Mouse (Mus musculus) heart, postnatal 36 days (tissue): Measurements from ENCODE around the gene 4930442H23Rik. TPM values are rescaled to one million over a fixed set of nuclear protein-coding genes. Genes with fewer than 3 reads are reported as not detected.
A peak's percentile ranks its signal among the peaks of the same experiment; 100 is the strongest.
"Not testable (repeated sequence)": the region's sequence is repeated elsewhere in the genome, so short reads cannot be mapped to it uniquely, and the experiment has no call there.

ENCODE experiments used
- DNase-seq, 2 experiments: peaks; one replicate each; pipeline ENCODE4 v3.0.0; 2021 to 2022
- intact Hi-C: fragments of 180-260 bp; cut with DNase I; formaldehyde crosslinking; loops from one replicate; pipeline ENCODE4 v1.15.1; 2025
- total RNA-seq, 2 experiments: library from RNA; stranded (reverse); gene quantifications; 2 replicates each; pipeline ENCODE4 v1.2.3; 2021

Gene 4930442H23Rik
- total RNA-seq, 2 experiments from 2014 or later, result not detected

DNA sequence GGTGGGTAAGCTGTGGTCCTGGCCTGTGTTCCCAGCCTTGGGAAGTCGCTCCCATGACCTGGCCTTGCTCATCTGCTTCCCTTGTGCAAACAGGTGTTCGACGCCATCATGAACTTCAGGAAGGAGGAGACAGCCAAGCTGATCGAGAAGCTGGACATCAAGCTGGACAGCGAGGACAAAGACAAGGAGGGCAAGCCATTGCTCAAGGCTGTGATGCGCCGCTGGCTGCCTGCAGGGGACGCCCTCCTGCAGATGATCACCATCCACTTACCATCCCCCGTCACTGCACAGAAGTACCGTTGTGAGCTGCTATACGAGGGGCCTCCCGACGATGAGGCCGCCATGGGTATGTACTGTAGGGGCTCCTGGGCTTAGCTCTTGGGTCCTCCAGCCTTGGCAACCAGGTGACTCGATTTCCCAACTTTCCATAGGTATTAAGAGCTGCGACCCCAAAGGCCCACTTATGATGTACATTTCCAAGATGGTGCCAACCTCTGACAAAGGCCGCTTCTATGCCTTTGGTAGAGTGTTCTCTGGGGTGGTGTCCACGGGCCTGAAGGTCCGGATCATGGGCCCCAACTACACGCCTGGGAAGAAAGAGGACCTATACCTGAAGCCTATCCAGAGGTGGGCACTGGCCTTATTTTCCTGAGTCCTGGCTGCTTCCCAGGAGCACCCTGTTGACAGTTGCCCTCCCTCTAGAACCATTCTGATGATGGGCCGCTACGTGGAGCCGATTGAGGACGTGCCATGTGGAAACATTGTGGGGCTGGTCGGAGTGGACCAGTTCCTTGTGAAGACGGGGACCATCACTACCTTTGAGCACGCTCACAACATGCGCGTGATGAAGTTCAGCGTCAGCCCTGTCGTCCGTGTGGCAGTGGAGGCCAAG, 4.0 kb downstream of the 4930442H23Rik start:
- no peak for DNase-seq
- intact Hi-C loops, result loop anchor here (5.0 kb wide), 1 partner anchor 42 kb away; the partner anchor contains the start of gene Zbtb7a

DNA sequence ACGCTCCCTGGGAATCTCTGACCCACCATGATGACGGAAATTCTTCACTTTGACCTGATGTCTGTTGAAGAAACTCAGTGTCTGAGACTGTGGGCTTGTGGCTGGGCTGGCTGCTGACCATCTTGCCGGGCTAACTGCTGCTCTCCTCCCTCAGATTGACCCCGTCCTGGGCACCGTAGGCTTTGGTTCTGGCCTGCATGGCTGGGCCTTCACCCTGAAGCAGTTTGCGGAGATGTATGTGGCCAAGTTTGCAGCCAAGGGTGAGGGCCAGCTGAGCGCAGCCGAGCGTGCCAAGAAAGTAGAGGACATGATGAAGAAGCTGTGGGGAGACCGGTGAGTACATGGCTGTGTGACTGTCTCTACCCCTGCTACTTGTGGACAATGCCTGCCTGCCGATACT, 4.7 kb downstream of the 4930442H23Rik start:
- intact Hi-C loops, result loop anchor here (5.0 kb wide), 1 partner anchor 42 kb away; the partner anchor contains the start of gene Zbtb7a
- no peak for DNase-seq

DNA sequence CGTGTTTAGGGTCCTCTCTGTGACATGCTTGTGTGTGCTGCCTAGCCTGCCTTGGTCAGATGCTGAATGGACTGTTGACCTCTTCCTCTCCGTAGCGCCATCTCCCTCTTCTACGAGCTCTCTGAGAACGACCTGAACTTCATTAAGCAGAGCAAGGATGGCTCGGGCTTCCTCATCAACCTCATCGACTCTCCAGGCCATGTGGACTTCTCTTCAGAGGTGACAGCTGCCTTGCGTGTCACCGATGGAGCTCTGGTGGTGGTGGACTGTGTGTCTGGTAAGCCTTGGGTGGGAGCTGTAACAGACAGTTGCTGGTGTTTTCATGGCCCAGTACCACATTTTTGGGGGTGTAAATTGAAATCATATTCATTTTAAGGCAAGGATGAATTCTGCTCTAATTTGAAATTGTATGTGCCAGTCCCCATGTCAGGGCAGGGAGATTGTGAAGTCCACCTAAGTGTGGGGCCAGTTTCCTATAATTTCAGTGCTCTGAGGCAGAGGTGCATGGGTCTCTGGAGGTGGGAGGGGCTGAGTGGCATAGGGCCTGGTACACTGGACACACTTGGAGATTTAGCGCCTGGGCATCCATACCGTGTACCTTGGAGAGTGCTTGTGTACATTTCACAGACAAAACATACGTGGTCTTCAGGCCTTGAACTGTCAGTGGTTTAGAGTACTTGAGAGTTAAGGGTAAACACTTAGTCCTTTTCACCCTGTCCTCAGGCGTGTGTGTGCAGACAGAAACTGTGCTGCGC, 5.5 kb downstream of the 4930442H23Rik start:
- DNase-seq, result no peak
- intact Hi-C loops, result loop anchor here (5.0 kb wide), 1 partner anchor 41 kb away; the partner anchor contains the start of gene Zbtb7a

DNA sequence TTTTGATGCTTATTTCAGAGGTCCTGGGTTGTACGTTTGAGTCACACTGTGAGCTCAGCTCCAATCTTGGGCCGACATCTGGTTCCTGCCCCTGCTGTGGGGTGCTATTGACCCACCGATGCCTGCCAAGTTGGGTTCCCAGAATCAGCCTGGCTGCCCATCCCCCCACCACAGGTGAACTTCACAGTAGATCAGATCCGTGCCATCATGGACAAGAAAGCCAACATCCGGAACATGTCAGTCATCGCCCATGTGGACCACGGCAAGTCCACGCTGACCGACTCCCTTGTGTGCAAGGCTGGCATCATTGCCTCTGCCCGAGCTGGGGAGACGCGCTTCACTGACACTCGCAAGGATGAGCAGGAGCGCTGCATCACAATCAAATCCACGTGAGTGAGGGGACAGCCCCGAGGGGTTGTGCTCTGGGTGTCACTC, 6.1 kb downstream of the 4930442H23Rik start:
- DNase-seq, result peak in 1 of 2 experiments; percentile 45
- intact Hi-C loops, result loop anchor here (5.0 kb wide), 1 partner anchor 40 kb away; the partner anchor contains the start of gene Zbtb7a

DNA sequence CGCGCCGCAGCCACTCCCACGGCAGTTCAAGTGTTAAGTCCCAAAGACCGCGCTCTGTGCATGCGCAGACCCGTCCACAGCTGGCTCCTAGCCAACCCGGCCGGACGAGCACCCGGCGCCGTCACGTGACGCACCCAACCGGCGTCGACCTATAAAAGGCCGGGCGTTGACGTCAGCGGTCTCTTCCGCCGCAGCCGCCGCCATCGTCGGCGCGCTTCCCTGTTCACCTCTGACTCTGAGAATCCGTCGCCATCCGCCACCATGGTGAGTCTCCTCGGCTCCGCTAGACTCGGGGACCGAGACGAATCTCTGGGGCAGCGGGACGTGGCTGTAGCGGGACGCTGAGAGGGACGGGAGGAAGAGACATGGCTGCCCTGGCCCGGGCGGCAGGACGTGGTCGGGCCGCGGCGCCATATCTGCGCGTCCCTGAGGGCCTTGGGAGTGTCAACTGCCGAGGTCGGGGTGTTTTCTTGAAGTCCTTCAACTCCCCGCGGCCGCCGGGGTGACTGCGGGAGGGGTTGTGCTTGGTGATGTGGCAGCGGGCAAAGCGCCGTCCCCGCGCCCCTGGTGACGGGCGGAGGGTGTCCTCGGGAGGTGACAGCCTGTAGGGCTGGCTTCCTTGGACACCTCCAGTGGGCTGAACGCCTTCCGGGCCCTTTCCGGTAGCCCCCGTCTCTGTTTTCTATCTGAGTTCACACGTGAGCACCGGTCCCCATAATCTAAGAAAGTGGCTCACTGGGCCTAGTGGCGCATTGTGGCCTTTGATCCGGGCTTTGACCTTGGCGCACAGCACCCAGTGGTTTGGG, 7.0 kb downstream of the 4930442H23Rik start, which contains the start of gene Eef2:
Gene Eef2, plus strand, starts transcription at position 166 of the 806 bp plus-strand sequence.
- peak; percentile 100 for DNase-seq
- intact Hi-C loops, result loop anchor here (5.0 kb wide), 1 partner anchor 39 kb away; the partner anchor contains the start of gene Zbtb7a

DNA sequence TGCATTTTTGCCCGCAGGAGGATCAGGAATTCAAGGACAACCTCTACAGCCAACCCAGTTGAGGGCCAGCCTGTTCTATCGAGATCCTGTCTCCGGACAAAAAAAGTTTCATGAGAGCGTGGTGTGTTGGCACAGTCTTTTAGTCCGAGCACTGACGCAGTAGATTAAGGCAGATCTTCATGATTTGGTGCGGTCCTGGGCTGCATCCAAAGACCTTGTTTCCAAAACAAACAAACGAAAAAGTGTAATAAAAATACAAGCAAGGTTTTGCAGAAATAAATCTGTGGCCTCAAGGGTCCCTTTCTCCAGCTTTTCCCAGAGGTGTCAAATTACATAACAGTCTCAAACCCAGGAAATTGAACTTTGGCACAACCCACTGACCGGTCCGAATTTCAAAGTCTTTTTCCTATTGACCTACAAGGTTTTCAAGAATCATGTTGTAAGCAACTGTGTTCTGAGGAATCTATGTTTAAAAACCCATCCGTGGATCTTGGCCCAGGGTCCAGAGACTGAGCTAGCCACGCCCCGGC, 7.6 kb downstream of the 4930442H23Rik start:
- intact Hi-C loops, result loop anchor here (2.0 to 5.0 kb wide), 2 partner anchors 39 to 175 kb away; partner anchors contain the start of gene Zbtb7a
- no peak for DNase-seq

DNA sequence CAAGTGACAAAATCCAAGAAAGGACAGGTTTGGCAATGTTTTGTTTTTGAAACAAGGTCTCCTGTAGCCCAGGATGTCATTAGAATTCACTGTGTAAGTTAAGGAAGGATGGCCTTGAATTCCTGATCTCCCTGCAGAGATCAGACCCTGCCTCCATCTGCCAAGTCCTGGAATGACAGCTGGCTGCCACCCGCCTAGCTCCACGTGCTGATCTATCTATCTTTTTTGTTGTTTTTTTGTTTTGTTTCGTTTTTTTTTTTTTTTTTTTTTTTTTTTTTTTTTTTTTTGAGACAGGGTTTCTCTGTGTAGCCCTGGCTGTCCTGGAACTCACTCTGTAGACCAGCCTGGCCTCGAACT, 8.3 kb downstream of the 4930442H23Rik start:
- not testable (repeated sequence) for DNase-seq
- intact Hi-C loops, result loop anchor here (2.0 to 5.0 kb wide), 2 partner anchors 38 to 175 kb away; partner anchors contain the start of gene Zbtb7a

DNA sequence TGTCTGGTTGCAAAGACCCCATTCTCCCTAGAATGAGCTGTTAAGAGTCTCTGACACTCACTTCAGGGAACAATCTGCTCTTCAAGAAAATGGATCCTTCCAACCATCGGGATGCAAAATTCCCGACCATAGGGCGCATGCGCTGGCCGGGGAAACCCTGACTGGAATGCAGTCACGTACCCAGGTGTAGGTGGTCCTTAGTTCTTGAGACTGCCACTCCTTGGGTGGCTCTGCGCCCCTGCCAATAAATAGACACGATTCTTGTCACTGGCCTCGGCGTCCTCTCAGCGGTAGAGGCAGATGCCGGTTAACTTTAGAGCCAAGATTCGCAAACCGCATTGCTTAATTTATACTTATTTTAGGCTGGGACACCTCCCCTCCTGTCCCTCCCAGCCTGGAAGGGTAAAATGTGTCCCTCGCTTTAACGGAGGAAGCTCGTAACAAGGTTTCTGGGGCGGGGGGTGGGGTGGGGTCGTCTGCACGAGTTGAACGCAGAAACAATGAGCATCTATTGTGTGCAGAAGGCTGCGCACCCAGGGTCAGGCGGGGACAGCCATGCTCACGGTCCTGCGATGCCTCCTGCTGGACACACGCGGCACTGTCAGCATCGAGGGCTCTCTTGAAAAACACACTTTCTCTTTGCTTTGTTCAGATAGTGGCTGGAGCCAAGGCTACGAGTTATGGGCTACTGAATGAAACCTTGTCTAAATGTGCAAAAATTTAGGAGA, 8.9 kb downstream of the 4930442H23Rik start:
- intact Hi-C loops, result loop anchor here (2.0 to 5.0 kb wide), 2 partner anchors 37 to 174 kb away; partner anchors contain the start of gene Zbtb7a
- DNase-seq, result peak; percentile 88 to 92

DNA sequence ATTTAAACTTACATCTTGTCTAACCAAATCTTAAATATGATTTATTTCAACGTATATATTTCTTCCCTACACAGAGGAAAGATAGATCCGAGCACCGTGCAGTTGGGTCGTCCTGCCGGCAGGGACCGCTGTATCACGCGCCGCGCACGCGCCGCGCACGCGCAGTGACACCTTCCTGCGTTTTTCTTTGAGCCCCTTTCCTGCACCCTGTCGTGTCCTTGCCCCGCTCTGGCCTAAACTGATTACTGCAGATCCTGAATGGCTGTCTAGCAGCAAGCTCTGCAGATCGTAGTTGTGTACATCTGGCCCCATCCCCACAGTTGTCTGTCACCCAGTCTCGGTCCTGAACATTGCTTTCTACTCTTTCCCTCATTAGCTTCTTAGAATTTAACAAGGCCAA, 10.5 kb downstream of the 4930442H23Rik start:
- intact Hi-C loops, result no loop called here
- peak; percentile 84 to 87 for DNase-seq

DNA sequence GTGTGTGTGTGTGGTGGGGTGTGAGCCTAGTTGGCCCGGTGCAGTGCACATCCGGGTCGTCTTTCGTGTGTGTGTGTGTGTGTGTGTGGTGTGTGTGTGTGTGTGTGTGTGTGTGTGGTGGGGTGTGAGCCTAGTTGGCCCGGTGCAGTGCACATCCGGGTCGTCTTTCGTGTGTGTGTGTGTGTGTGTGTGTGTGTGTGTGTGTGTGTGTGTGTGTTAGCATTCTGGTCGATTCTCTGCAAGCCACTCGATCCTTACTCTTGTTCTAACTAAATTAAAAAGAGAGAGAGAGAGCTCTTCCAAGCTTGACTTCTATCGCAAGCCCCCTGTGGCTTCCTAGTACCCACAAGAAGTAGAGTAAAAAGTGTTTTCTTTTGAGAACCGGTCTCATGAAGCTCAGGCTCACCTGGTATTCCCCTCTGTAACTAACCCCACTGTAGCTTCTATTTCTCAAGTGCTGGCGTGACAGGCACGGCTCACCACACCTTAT, 14.2 kb downstream of the 4930442H23Rik start:
- DNase-seq, intact Hi-C loops: not testable (repeated sequence)

DNA sequence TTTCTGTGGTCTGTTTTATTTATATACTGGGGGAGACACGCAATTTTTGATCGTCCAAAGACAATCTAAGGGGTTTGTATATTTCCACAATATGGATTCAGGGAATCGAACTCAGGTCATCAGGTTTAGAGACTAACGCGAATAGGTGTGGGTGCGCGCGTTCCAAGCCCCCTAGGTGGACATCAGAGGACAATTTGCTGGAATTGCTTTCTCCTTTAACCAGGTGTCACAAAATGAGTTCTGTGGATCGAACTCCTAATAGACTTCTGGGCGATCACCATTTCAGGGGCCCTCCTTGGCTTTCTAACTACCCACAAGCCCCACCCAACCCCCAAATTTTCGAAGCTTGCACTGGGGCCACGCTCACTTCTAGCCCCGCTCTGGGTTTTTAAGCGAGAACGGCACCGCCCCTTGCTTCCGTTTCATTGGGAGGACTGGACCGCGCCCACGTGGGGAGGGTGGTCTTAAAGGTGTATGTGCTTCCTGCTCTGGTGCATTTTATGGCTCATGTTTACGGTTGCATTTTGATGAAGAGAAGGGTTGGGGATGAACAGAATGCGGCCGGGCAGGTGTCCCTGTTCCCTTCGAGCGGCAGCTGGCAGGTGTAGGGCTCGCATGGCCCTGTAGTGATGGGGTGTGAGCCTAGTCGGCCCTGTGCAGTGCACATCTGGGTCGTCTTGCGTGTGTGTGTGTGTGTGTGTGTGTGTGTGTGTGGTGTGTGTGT, 15.0 kb downstream of the 4930442H23Rik start:
- peak; percentile 85 for DNase-seq
- intact Hi-C loops, result no loop called here

DNA sequence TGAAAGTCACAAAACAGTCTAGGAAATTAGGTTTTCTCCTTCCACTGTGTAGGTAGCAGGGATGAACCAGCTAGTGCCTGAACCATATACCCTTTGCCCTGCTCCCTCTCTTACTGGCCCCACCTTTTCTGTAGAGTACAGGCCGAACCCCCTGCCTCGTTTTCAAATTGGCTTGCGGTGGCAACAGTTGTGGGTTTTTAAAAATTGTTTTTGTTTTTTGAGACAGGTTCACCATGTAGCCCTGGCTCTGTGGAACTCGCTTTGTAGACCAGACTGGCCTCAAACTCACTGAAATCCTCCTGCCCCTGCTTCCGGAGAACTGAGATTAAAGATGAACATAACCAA, 15.6 kb downstream of the 4930442H23Rik start:
- no peak for DNase-seq
- intact Hi-C loops, result no loop called here

DNA sequence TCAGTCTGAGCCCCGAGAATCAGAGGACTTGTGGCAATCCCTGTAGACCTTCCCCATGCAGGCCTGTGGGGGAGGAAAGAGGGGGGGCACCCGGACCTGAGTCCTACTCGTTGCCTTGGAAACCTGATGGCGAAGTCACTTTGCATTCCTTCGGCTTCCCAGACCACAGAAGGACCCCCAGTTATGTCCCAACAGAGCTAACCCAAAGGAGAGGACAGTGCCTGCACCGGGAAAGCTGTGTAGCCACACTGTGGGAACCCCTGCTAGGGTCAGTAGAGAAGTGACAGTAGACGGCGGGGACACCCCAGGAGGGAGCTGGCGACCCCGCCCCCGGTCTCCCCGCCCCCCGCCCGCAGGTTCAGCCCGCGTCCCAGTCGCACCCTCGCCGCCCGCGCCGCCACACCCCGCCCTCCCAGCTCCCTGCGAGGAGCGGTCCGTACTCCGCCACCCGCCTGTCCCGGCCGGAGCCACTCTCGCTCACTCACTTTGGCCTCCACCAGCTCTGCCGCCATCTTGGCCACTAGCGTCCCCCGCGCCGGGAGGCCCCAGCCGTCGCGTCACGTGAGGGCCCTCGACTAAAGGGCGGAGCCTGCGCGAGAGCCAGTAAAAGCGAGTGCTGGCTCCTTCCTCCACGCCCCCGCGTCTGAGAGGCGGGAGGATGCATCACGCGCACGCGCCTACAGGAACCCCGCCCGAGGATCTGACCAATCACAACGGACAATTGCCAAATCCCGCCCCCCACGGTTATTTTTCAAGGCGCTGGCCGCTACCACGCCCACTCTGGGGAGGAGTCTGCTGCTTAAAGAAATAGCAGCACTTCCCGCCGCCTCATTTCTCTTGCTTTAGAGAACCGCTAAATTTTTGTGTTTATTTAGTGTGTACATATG, 16.2 kb downstream of the 4930442H23Rik start, which contains the start of gene Pias4:
Gene Pias4, minus strand, starts transcription at position 724 of the 887 bp plus-strand sequence.
- intact Hi-C loops, result no loop called here

DNA sequence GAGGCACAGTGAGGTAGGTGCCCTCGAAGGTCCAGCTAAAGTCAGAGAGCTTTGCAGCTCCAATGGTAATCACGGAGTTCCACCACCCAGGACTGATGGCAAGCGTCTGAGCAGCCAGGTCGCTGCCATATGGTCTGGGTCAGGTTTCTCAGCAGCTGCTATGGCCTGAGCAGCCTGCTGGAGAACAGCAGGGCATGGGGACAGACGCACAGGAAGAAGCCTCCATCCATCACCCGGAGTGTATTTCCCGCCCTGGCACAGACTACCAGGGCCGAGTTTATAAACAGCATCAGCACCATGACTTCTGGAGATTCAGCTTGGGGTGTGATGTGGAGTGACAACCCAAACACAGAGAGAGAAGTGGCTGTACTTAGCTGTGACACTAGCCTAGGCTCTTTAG, 18.5 kb downstream of the 4930442H23Rik start:
- DNase-seq, result no peak
- intact Hi-C loops, result loop anchor here (2.0 kb wide), 1 partner anchor 18 kb away; no protein-coding TSS in a partner anchor

More for the DNA sequence above, 16.2 kb downstream of the 4930442H23Rik start, which contains the start of gene Pias4:
- peak; percentile 100 for DNase-seq

DNA sequence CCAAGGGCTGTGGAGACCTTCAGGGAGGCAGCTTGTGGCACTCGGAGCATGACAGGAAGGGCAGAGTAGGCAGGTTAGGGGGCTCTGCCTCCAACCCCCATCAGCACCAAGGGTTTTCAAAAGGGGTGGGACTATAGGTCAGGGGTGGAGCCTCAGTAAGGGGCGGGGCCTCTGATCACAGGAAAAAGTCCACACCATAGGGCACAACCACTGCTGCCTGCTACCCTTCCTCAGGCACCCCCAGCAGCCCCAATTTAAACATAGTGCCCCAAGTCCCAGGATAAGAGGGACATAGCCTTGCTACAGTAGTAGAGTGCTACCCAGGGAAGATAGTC, 21.4 kb downstream of the 4930442H23Rik start:
- no peak for DNase-seq
- intact Hi-C loops, result loop anchor here (5.0 kb wide), 1 partner anchor 140 kb away; no protein-coding TSS in a partner anchor

DNA sequence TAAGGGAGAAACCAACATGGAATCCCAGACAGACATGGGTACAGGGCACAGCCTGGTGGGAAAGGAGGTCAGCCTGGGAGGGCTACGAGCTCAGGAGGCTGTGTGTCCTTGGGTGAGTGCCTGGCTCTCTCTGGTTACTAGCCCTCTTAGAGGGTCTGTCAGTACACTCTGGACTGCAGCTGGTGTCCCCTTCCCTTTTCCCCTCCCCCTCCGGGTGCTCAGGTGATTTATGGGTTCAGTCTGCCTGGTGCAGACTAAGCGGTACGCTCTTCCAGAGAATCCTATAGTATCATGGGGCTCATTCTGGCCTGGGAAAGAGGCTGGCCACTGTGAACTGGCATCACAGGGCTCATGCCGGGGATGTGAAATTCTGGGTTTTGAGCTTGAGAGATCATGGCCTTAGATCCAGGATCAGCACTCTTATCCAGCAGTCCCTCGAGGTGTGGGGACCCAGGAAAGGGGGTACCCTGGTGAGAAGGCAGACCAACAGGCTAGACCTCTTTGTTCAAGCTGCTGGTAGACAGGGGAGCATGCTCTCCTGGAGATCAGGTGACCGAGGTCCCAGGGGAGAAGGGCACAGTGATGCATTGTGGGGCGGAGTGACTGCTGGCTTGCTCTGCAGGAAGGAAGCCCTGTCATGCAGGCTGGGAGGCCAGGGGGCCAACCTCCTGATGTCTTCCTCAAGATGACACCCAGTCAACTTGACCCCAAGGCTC, 21.9 kb downstream of the 4930442H23Rik start:
- DNase-seq, result no peak
- intact Hi-C loops, result loop anchor here (5.0 kb wide), 1 partner anchor 139 kb away; no protein-coding TSS in a partner anchor
